Mouse (Mus musculus) kidney, embryonic 16.5 days (tissue): ENCODE measurements around the gene Lhfp. TPM values are rescaled to one million over a fixed set of nuclear protein-coding genes. Genes with fewer than 3 reads are reported as not detected.

Source experiments
- ATAC-seq: fragments of 200-750 bp; cut with Nextera tagmentation; 2 replicates; pipeline ENCODE4 v1.8.0; 2017; ENCODE audit warnings: moderate TSS enrichment; ENCODE audit not compliant: low FRiP score, low TSS enrichment
- H3K27ac ChIP-seq: fragments of 300-500 bp; sonication (generic); 2 replicates; pipeline ENCODE4 v1.5.1; 2014; ENCODE audit warnings: low read length
- H3K27me3 ChIP-seq: fragments of 300-500 bp; sonication (generic); 2 replicates; pipeline ENCODE4 v1.6.1; 2014; ENCODE audit warnings: low read length, control low read depth, mixed read lengths; ENCODE audit not compliant: insufficient read depth
- H3K36me3 ChIP-seq: fragments of 300-500 bp; sonication (generic); 2 replicates; pipeline ENCODE4 v1.6.1; 2014; ENCODE audit warnings: low read length, control low read depth, mixed read lengths; ENCODE audit not compliant: insufficient read depth
- H3K4me1 ChIP-seq: fragments of 300-500 bp; sonication (generic); 2 replicates; pipeline ENCODE4 v1.6.1; 2014; ENCODE audit warnings: low read length, control low read depth, mixed read lengths; ENCODE audit not compliant: insufficient read depth
- H3K4me2 ChIP-seq: fragments of 300-500 bp; sonication (generic); replicated peaks from 2 replicates; pipeline ENCODE4 v1.6.1; 2014; ENCODE audit warnings: low read depth, low read length
- H3K4me3 ChIP-seq: fragments of 300-500 bp; sonication (generic); 2 replicates; pipeline ENCODE4 v1.5.1; 2014; ENCODE audit warnings: mild to moderate bottlenecking, low read length
- H3K9ac ChIP-seq: fragments of 300-500 bp; sonication (generic); replicated peaks from 2 replicates; pipeline ENCODE4 v1.6.1; 2014; ENCODE audit warnings: low read length
- H3K9me3 ChIP-seq: fragments of 300-500 bp; sonication (generic); 2 replicates; pipeline ENCODE4 v1.6.1; 2016; ENCODE audit warnings: low read length, control low read depth
- WGBS: fragments of 180-500 bp; shearing (Covaris S2); extraction: QIAGEN DNeasy Blood & Tissue Kit; methylation state at CpG from one replicate; pipeline ENCODE4 v1.1.7; 2014; 5-methylcytosine and 5-hydroxymethylcytosine counted together
- polyA plus RNA-seq: library from polyadenylated mRNA; unstranded; fragments of >200 nt; fragmentation: Nextera tagmentation; extraction: Ambion mirVana; gene quantifications from 2 replicates; pipeline ENCODE4 v1.2.1, GENCODE M21; 2015

The Lhfp gene
- polyA plus RNA-seq, 1 experiment from 2014 or later: 139 TPM

- ATAC-seq: no peak
- 78% methylated on average over 2 of the region's 2 CpGs for WGBS
Observed at GRCm38 (mm10) chr3:53145526-53145925, 104.2 kb downstream of the Lhfp start.

GRCm38 (mm10) chr3:53145946-53146345, 104.6 kb downstream of the Lhfp start:
- Histone ChIP-seq H3K9me3 (no peaks in the 10 kb centered on the region), H3K4me2 (no peak overlapping the region), H3K36me3 (no peaks in the 10 kb centered on the region), H3K4me1 (no peaks in the 10 kb centered on the region), H3K9ac (no peak overlapping the region), H3K27me3 (no peaks in the 10 kb centered on the region), H3K27ac (no peak overlapping the region), H3K4me3 (no peak overlapping the region)
- WGBS: 87% methylated on average over 5 of the region's 5 CpGs
- no peak for ATAC-seq

More at GRCm38 (mm10) chr3:53145526-53145925, 104.2 kb downstream of the Lhfp start:
- Histone ChIP-seq H3K9me3 (no peaks in the 10 kb centered on the region), H3K4me2 (no peak overlapping the region), H3K27ac (no peak overlapping the region), H3K9ac (no peak overlapping the region), H3K36me3 (no peaks in the 10 kb centered on the region), H3K4me1 (no peaks in the 10 kb centered on the region), H3K27me3 (no peaks in the 10 kb centered on the region), H3K4me3 (no peak overlapping the region)

- H3K27ac ChIP-seq: no peak overlapping the region
- no peak overlapping the region for H3K4me2 ChIP-seq
- H3K9ac ChIP-seq: no peak overlapping the region
- no peak overlapping the region for H3K4me3 ChIP-seq
- no peak for ATAC-seq
- H3K27me3 ChIP-seq: no peaks in the 10 kb centered on the region
- no peaks in the 10 kb centered on the region for H3K4me1 ChIP-seq
- 92% methylated on average over 5 of the region's 5 CpGs for WGBS
- H3K36me3 ChIP-seq: no peaks in the 10 kb centered on the region
- no peaks in the 10 kb centered on the region for H3K9me3 ChIP-seq
Observed at GRCm38 (mm10) chr3:53147001-53147400, 105.7 kb downstream of the Lhfp start.

GRCm38 (mm10) chr3:53148751-53149150, 107.4 kb downstream of the Lhfp start:
- H3K4me2 ChIP-seq: no peak overlapping the region
- H3K27ac ChIP-seq: no peak overlapping the region
- ATAC-seq: no peak
- H3K36me3 ChIP-seq: no peaks in the 10 kb centered on the region
- no peaks in the 10 kb centered on the region for H3K27me3 ChIP-seq
- H3K9me3 ChIP-seq: peaks cover 7% of the 10 kb centered on the region
- H3K4me1 ChIP-seq: no peaks in the 10 kb centered on the region
- no peak overlapping the region for H3K9ac ChIP-seq
- 92% methylated on average over 3 of the region's 3 CpGs for WGBS
- H3K4me3 ChIP-seq: no peak overlapping the region

- H3K27me3 ChIP-seq: no peaks in the 10 kb centered on the region
- no peaks in the 10 kb centered on the region for H3K4me1 ChIP-seq
- peaks cover 7% of the 10 kb centered on the region for H3K9me3 ChIP-seq
- ATAC-seq: no peak
- H3K27ac ChIP-seq: no peak overlapping the region
- no peak overlapping the region for H3K4me2 ChIP-seq
- H3K9ac ChIP-seq: no peak overlapping the region
- no peak overlapping the region for H3K4me3 ChIP-seq
- 94% methylated on average over 7 of the region's 7 CpGs for WGBS
- no peaks in the 10 kb centered on the region for H3K36me3 ChIP-seq
Observed at GRCm38 (mm10) chr3:53149625-53150320, 108.4 kb downstream of the Lhfp start.

GRCm38 (mm10) chr3:53151081-53151480, 109.8 kb downstream of the Lhfp start:
- Histone ChIP-seq H3K9me3 (peaks cover 7% of the 10 kb centered on the region), H3K4me1 (no peaks in the 10 kb centered on the region), H3K27me3 (no peaks in the 10 kb centered on the region), H3K4me3 (no peak overlapping the region), H3K36me3 (no peaks in the 10 kb centered on the region), H3K27ac (no peak overlapping the region), H3K4me2 (no peak overlapping the region), H3K9ac (no peak overlapping the region)
- no peak for ATAC-seq
- WGBS: 36% methylated on average over 1 of the region's 1 CpGs

GRCm38 (mm10) chr3:53151607-53152006, 110.3 kb downstream of the Lhfp start:
- Histone ChIP-seq H3K27me3 (no peaks in the 10 kb centered on the region), H3K9ac (no peak overlapping the region), H3K4me2 (no peak overlapping the region), H3K9me3 (peaks cover 7% of the 10 kb centered on the region), H3K27ac (no peak overlapping the region), H3K4me3 (no peak overlapping the region), H3K36me3 (no peaks in the 10 kb centered on the region), H3K4me1 (no peaks in the 10 kb centered on the region)
- no peak for ATAC-seq
- WGBS: 62% methylated on average over 1 of the region's 1 CpGs

- peaks cover 15% of the 10 kb centered on the region for H3K4me1 ChIP-seq
- no peak overlapping the region for H3K4me2 ChIP-seq
- no peak for ATAC-seq
- H3K9ac ChIP-seq: no peak overlapping the region
- WGBS: 83% methylated on average over 3 of the region's 3 CpGs
- no peaks in the 10 kb centered on the region for H3K27me3 ChIP-seq
- no peaks in the 10 kb centered on the region for H3K36me3 ChIP-seq
- H3K9me3 ChIP-seq: no peaks in the 10 kb centered on the region
- H3K4me3 ChIP-seq: no peak overlapping the region
- no peak overlapping the region for H3K27ac ChIP-seq
Observed at GRCm38 (mm10) chr3:53161963-53162362, 120.6 kb downstream of the Lhfp start.

- no peak overlapping the region for H3K4me3 ChIP-seq
- H3K4me1 ChIP-seq: peaks cover 12% of the 10 kb centered on the region
- H3K9ac ChIP-seq: no peak overlapping the region
- no peaks in the 10 kb centered on the region for H3K9me3 ChIP-seq
- 74% methylated on average over 10 of the region's 10 CpGs for WGBS
- peak overlapping the region; percentile 61; the same call in 1 of the 2 replicates for H3K27ac ChIP-seq
- no peak for ATAC-seq
- no peaks in the 10 kb centered on the region for H3K27me3 ChIP-seq
- H3K4me2 ChIP-seq: no peak overlapping the region
- no peaks in the 10 kb centered on the region for H3K36me3 ChIP-seq
Observed at GRCm38 (mm10) chr3:53165281-53165680, 124.0 kb downstream of the Lhfp start.

GRCm38 (mm10) chr3:53166001-53166400, 124.7 kb downstream of the Lhfp start:
- no peaks in the 10 kb centered on the region for H3K27me3 ChIP-seq
- H3K27ac ChIP-seq: no peak overlapping the region; the same call in 1 of the 2 replicates
- no peak overlapping the region for H3K4me3 ChIP-seq
- ATAC-seq: peak; percentile 84
- H3K9me3 ChIP-seq: no peaks in the 10 kb centered on the region
- WGBS: 12% methylated on average over 8 of the region's 8 CpGs
- H3K4me1 ChIP-seq: peaks cover 9% of the 10 kb centered on the region
- no peak overlapping the region for H3K9ac ChIP-seq
- H3K4me2 ChIP-seq: no peak overlapping the region; the same call in 1 of the 2 replicates
- no peaks in the 10 kb centered on the region for H3K36me3 ChIP-seq
